Mouse (Mus musculus) kidney, adult 2 months (tissue): ENCODE data around the gene Gm11437.

ENCODE experiments used
- CTCF ChIP-seq: fragments of 200-500 bp; conservative IDR thresholded peaks from 2 replicates; pipeline ENCODE4 v1.5.1; 2011; ENCODE audit warnings: low read depth, mild to moderate bottlenecking, control low read depth, low read length, moderate library complexity, mixed read lengths; ENCODE audit not compliant: insufficient read depth, insufficient read length
- POLR2A ChIP-seq: fragments of 200-500 bp; IDR thresholded peaks from one replicate; pipeline ENCODE4 v1.6.1; 2011; ENCODE audit warnings: low read depth, low read length, control low read depth

- TF ChIP-seq POLR2A (no peak), CTCF (no peak; the same call in 1 of the 2 replicates)
These were observed 26.0 kb upstream of the Gm11437 start for GRCm38 (mm10) chr11:84193249-84193648.
